Mouse (Mus musculus) cerebral cortex, adult 2 months (tissue): ENCODE measurements around the gene Ubap2.

Source experiments
- WGBS: fragments of 180-500 bp; shearing (Covaris S2); methylation state at CpG from one replicate; pipeline ENCODE4 v1.1.7; 2018; 5-methylcytosine and 5-hydroxymethylcytosine counted together

The Ubap2 gene

DNA sequence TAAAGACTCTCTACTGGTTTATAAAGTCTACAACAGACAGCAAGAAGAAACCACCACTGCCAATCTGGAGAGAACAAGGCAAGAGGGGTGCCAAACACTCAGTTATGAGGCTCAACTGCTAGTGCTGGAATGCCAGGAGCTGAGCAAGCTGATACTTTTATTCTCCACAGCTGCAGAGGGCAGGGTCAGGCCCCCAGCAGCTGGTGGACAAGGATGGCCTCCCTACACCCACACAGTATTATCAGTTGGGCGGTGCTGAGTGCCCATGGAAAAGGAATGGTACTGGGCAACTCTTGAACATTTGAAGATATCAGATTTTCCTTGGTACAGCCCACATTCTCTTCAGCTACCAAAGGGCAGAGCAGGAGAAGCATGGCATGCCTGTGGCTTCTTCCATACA is 17.2 kb downstream of the Ubap2 start:
- WGBS: 94% methylated on average over 1 of the region's 1 CpGs

GRCm38 (mm10) chr4:41255564-41256210 is 19.3 kb downstream of the Ubap2 start:
- 34% methylated on average over 12 of the region's 12 CpGs for WGBS

- 92% methylated on average over 2 of the region's 2 CpGs for WGBS
These were observed 21.2 kb downstream of the Ubap2 start for GRCm38 (mm10) chr4:41253756-41254155.

DNA sequence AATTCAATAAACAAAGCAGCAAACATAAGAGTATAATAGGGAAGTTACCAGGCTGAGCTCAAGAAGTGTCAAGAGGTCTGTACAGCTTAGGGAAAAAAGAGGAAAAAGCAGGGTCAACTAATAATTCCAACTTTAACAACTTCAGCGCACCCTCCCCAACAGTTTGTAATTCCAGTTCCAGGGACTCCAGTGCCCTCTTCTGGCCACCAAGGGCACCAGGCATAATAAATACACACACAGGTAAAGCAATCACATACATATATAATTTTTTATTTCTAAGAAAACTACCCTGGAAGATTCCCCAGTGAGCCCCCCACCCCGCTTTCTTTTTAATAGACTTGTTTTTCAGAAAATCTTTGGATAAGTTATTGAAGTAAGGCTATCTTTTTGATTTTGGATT is 29.5 kb downstream of the Ubap2 start:
- WGBS: 96% methylated on average over 2 of the region's 2 CpGs

- WGBS: 82% methylated on average over 3 of the region's 3 CpGs
These were observed 34.0 kb downstream of the Ubap2 start for GRCm38 (mm10) chr4:41240916-41241315.

- 83% methylated on average over 5 of the region's 5 CpGs for WGBS
These were observed 39.3 kb downstream of the Ubap2 start for GRCm38 (mm10) chr4:41235621-41236020.

GRCm38 (mm10) chr4:41226351-41226750 is 48.6 kb downstream of the Ubap2 start:
- 66% methylated on average over 3 of the region's 3 CpGs for WGBS

DNA sequence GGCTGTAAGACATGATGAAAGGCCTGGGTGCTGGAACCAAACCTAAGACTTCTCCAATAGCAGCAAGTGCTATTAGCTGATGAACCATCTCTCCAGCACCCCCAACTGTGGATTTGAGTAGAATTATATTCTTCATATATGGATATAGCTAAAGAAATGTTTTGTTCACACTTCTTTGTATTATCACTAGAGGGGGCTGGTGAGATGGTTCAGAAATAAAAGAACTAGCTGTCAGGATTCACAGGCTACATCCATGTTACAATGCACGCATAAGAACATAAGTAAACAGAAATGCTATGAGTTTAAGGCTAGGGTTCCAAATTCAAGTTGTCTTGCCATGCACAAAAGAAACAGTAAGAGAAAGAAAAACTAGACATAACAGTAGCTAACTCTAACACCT is 49.5 kb downstream of the Ubap2 start:
- 59% methylated on average over 1 of the region's 1 CpGs for WGBS

DNA sequence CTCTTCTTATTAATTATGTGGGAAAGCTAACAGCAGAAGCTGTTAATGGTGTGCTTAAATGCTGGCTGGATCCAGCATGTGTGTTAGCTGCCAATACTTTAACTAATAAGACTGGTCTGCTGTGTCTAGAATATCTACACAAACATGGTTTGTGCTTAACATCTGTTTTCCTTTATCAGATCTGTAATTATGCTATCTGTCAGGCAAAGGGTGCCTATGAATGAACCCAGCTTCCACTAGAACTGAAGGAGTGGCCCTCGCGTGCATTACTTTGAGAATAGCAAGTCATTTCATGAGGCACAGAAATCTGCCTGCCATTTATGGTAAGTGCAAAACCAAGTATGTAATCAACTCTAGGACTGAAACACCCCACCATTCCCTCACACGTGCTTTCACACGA is 66.9 kb downstream of the Ubap2 start:
- 80% methylated on average over 4 of the region's 4 CpGs for WGBS

GRCm38 (mm10) chr4:41205751-41206150 is 69.2 kb downstream of the Ubap2 start:
- 88% methylated on average over 8 of the region's 8 CpGs for WGBS

DNA sequence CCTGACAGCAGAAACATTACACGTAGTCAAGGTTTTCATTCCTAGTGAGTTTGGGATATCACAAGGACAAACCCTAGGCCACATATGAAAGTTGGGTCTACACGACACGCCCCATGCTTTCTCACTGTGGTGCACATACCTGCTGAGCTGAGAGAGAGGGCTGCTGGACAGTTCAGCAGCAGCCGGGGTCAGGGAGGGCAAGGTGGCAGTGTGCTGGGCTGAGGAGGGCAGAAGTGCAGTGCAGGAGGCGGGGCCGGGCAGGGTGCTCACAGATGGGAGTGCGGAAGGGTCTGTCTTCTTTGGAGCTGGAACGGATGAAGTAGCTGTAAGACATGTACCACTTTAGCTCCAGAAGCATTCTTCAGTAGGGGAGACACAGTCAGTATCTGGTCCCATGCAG is 72.8 kb downstream of the Ubap2 start:
- WGBS: 95% methylated on average over 8 of the region's 8 CpGs

GRCm38 (mm10) chr4:41196861-41197610 is 77.9 kb downstream of the Ubap2 start:
- 69% methylated on average over 3 of the region's 3 CpGs for WGBS

GRCm38 (mm10) chr4:41195328-41195727 is 79.6 kb downstream of the Ubap2 start:
- WGBS: 91% methylated on average over 15 of the region's 15 CpGs

GRCm38 (mm10) chr4:41192544-41193512 is 82.1 kb downstream of the Ubap2 start:
- WGBS: 74% methylated on average over 14 of the region's 14 CpGs

DNA sequence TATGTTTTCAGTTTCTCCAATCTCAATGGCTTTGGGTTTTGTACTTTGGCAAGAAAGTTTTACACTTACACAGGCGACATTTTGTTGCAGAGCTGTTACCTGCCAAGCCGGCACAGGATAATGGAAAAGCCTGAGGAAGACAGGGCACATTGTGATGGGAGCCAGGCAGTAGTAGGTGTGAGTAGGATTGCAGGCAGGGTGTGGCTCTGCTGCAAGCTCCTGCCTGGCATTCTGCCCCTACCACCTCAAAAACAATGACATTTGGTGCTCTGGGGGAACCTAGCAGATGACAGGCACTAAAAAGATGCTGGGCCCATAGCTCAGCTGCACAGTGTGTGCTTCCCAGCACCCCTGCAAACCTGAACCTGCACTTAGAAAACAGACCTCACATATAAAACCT is 85.1 kb downstream of the Ubap2 start:
- 49% methylated on average over 2 of the region's 2 CpGs for WGBS

DNA sequence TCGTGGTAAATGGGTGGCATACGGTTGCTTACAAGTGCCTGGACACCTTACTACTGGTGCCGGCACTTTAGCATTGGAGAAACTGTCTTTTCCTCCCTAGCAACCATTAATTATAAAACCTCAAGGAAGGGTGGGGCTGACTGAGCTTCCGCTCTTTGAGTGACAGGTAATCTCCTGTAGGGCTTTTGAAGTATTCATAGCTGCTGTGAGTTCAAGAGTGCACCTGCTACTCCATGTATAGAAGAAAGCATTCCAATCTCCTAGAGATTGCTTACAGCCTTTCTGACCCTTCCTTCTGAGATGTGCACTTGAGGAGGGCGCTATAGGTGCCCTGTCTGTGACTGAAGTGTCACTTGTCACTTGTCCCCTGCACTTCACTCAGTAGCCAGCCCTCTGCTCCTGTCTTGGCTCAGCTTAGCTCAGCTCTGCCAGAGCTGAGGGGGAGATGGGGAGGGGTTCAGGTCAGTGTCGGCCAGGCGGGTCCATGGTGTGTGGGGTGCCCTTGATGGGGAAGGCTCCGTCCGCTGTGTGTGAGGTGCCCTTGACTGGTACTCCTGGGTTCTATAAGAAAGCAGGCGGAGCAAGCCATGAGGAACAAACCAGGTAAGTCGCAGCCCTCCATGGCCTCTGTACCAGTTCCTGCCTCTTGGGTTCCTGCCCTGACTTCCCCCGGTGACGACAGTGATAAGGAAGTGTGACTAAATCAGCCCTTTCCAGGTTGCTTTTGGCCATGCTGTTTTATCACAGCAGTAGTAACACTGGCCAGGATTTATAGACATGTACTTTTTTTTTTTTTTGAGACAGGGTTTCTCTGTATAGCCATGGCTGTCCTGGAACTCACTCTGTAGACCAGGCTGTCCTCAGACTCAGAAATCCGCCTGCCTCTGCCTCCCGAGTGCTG is 94.9 kb downstream of the Ubap2 start:
- 74% methylated on average over 15 of the region's 15 CpGs for WGBS

- 42% methylated on average over 2 of the region's 2 CpGs for WGBS
These were observed 100.3 kb downstream of the Ubap2 start for GRCm38 (mm10) chr4:41174631-41175030.

DNA sequence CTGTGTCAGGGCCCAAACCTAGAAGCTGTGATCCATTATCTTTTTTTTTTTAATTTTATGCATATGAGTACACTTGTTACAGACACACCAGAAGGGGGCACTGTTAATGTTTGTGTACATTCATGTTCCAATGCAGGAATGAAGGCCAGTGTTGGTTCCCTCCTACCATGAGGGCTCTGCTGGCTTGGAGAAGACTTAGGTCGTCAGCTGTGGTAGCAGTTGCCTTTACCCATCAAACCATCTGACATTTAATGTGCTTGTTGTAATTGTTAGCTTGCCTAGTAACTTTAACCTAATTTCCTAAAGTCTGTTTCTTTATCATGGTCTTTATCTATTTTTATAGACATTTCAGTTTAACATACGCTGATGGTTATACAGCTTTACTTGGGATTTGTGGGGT is 104.0 kb downstream of the Ubap2 start:
- WGBS: 88% methylated on average over 2 of the region's 2 CpGs

DNA sequence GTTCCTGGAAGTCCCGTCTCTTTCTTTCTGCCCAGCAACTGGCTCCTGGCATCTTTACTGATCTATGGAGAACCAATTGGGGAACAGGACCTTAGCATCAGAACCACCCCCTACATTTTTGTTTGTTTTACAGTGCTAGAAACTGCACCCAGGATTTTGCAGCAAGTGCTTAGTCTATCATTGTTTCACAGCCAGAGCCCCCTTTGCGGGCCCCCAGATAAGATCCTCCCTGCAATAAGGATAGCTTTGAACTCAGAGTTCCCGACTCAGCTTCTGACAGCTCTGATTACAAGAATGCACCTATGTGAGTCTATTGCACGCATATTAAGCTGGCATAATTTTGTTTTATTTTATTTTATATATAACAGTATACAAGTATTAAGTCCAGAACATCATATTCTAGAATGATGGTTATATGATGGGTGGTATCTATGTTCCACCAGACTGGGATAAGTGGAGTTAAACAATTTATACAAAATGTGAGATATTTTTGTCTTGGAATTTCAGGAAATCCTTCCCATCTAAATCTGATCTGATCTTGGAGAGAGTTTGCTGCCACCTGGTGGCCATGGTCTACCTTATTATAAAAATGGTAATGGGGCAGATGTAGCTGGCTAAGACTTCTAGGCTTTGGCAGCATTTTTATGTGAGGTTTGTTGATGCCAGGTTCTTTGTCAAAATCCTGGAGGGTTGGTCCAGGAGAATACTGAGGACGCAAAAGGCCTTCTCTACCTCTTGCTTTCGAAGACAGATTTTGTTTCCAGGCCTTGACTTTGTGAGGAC is 109.1 kb downstream of the Ubap2 start:
- 31% methylated on average over 6 of the region's 6 CpGs for WGBS

- WGBS: 15% methylated on average over 2 of the region's 2 CpGs
These were observed 110.0 kb downstream of the Ubap2 start for GRCm38 (mm10) chr4:41164974-41165373.
